Mouse (Mus musculus) CH12.LX (cell line): ENCODE data around the gene E130114P18Rik. TPM values are rescaled to one million over a fixed set of nuclear protein-coding genes. Genes with fewer than 3 reads are reported as not detected.

ENCODE experiments used
- DNase-seq: peaks from one replicate; pipeline ENCODE4 v3.0.0-alpha.2; 2013; ENCODE audit errors: extremely low read depth
- H3K27ac ChIP-seq: 2 replicates; pipeline ENCODE4 v1.5.1; 2012; ENCODE audit warnings: low read depth, mild to moderate bottlenecking, control low read depth, moderate library complexity; ENCODE audit not compliant: insufficient read depth
- H3K27me3 ChIP-seq: replicated peaks from 2 replicates; pipeline ENCODE3; 2012; ENCODE audit warnings: inconsistent platforms
- H3K36me3 ChIP-seq, 2 experiments: replicated peaks in 1 of 2; 2 replicates each; pipeline versions ENCODE3 to v1.6.1; 2012; ENCODE audit warnings: inconsistent platforms in 1 of 2, low read length in 1 of 2, mild to moderate bottlenecking in 1 of 2, mixed read lengths in 1 of 2, moderate library complexity in 1 of 2; ENCODE audit not compliant: control insufficient read depth in 1 of 2, insufficient read depth in 1 of 2
- H3K4me1 ChIP-seq, 2 experiments: 2 replicates each; pipeline ENCODE4 v1.6.1; 2012; ENCODE audit warnings: inconsistent platforms in 1 of 2, moderate library complexity in 1 of 2; ENCODE audit not compliant: insufficient read depth in 2 of 2, control insufficient read depth in 1 of 2
- H3K4me2 ChIP-seq: 2 replicates; pipeline ENCODE4 v1.6.1; 2012; ENCODE audit warnings: low read depth, mild to moderate bottlenecking, control low read depth; ENCODE audit not compliant: poor library complexity, insufficient read depth, severe bottlenecking
- H3K4me3 ChIP-seq, 3 experiments: fragments of 150-350 bp in 1 of 3; sonication (generic) in 1 of 3; replicated peaks in 1 of 3; 2 replicates each; pipeline versions ENCODE3 to v1.5.1; 2011 to 2012; ENCODE audit warnings: low read depth in 2 of 3, low read length in 2 of 3, mild to moderate bottlenecking in 2 of 3, moderate library complexity in 2 of 3, control low read depth in 1 of 3, improper control_type of control experiment in 1 of 3, inconsistent platforms in 1 of 3, mixed read lengths in 1 of 3; ENCODE audit not compliant: poor library complexity in 1 of 3
- H3K79me2 ChIP-seq: replicated peaks from 2 replicates; pipeline ENCODE4 v1.6.1; 2012; ENCODE audit warnings: mild to moderate bottlenecking, moderate library complexity; ENCODE audit not compliant: control insufficient read depth, poor library complexity, insufficient read depth, severe bottlenecking; ENCODE audit errors: extremely low read depth
- H3K9ac ChIP-seq: 2 replicates; pipeline ENCODE4 v1.6.1; 2012; ENCODE audit warnings: low read depth, mild to moderate bottlenecking, control low read depth, moderate library complexity; ENCODE audit not compliant: insufficient read depth
- H3K9me3 ChIP-seq: replicated peaks from 2 replicates; pipeline ENCODE3; 2012; ENCODE audit warnings: low read length, inconsistent platforms, mixed read lengths
- BHLHE40 ChIP-seq: IDR thresholded peaks from 2 replicates; pipeline ENCODE4 v1.6.1; 2011; ENCODE audit warnings: mild to moderate bottlenecking, low read depth, low read length, improper control_type of control experiment
- CHD1 ChIP-seq: IDR thresholded peaks from 2 replicates; pipeline ENCODE4 v1.6.1; 2012; ENCODE audit warnings: low read depth, low read length, improper control_type of control experiment, inconsistent platforms
- CHD2 ChIP-seq: IDR thresholded peaks from 2 replicates; pipeline ENCODE4 v1.6.1; 2011; ENCODE audit warnings: low read length, improper control_type of control experiment
- CTCF ChIP-seq, 2 experiments: IDR thresholded peaks in 1 of 2; conservative IDR thresholded peaks in 1 of 2; 2 replicates each; pipeline ENCODE4 v1.5.1; 2011 to 2012; ENCODE audit warnings: low read depth in 2 of 2, low read length in 2 of 2, improper control_type of control experiment in 1 of 2, inconsistent platforms in 1 of 2, mild to moderate bottlenecking in 1 of 2, moderate library complexity in 1 of 2
- E2F4 ChIP-seq: IDR thresholded peaks from 2 replicates; pipeline ENCODE4 v1.6.1; 2011; ENCODE audit warnings: low read depth, low read length, improper control_type of control experiment; ENCODE audit not compliant: insufficient replicate concordance
- EP300 ChIP-seq: IDR thresholded peaks from 2 replicates; pipeline ENCODE4 v1.6.1; 2011; ENCODE audit warnings: low read length, improper control_type of control experiment
- ETS1 ChIP-seq: conservative IDR thresholded peaks from 2 replicates; pipeline ENCODE4 v1.6.1; 2012; ENCODE audit warnings: low read depth, mild to moderate bottlenecking, inconsistent platforms, low read length, improper control_type of control experiment, moderate library complexity
- GABPA ChIP-seq: IDR thresholded peaks from 2 replicates; pipeline ENCODE4 v1.6.1; 2012; ENCODE audit warnings: low read depth, low read length, improper control_type of control experiment, inconsistent platforms; ENCODE audit not compliant: insufficient replicate concordance
- IRF4 ChIP-seq: IDR thresholded peaks from 2 replicates; pipeline ENCODE4 v1.6.1; 2014; ENCODE audit warnings: low read depth, mild to moderate bottlenecking, inconsistent platforms, low read length, improper control_type of control experiment
- JUN ChIP-seq: IDR thresholded peaks from 2 replicates; pipeline ENCODE4 v1.6.1; 2011; ENCODE audit warnings: low read depth, mild to moderate bottlenecking, low read length, improper control_type of control experiment, moderate library complexity; ENCODE audit not compliant: insufficient read depth
- JUND ChIP-seq: conservative IDR thresholded peaks from 2 replicates; pipeline ENCODE4 v1.6.1; 2011; ENCODE audit warnings: low read depth, low read length, improper control_type of control experiment
- KAT2A ChIP-seq: IDR thresholded peaks from 2 replicates; pipeline ENCODE4 v1.6.1; 2012; ENCODE audit warnings: low read length, improper control_type of control experiment, inconsistent platforms; ENCODE audit not compliant: insufficient replicate concordance
- MAFK ChIP-seq: IDR thresholded peaks from 2 replicates; pipeline ENCODE4 v1.6.1; 2011; ENCODE audit warnings: low read length, improper control_type of control experiment; ENCODE audit not compliant: insufficient replicate concordance
- MEF2A ChIP-seq: IDR thresholded peaks from 2 replicates; pipeline ENCODE4 v1.6.1; 2014; ENCODE audit warnings: low read depth, mild to moderate bottlenecking, inconsistent platforms, low read length, improper control_type of control experiment, borderline replicate concordance
- MXI1 ChIP-seq: IDR thresholded peaks from 2 replicates; pipeline ENCODE4 v1.6.1; 2011; ENCODE audit warnings: mild to moderate bottlenecking, low read depth, low read length, improper control_type of control experiment
- MYC ChIP-seq: IDR thresholded peaks from 2 replicates; pipeline ENCODE4 v1.6.1; 2011; ENCODE audit warnings: low read depth, mild to moderate bottlenecking, improper control_type of control experiment, low read length
- NELFE ChIP-seq: IDR thresholded peaks from 2 replicates; pipeline ENCODE4 v1.6.1; 2011; ENCODE audit warnings: low read depth, low read length, improper control_type of control experiment
- RAD21 ChIP-seq: IDR thresholded peaks from 2 replicates; pipeline ENCODE4 v1.6.1; 2011; ENCODE audit warnings: low read depth, mild to moderate bottlenecking, low read length, improper control_type of control experiment, moderate library complexity
- RCOR1 ChIP-seq: conservative IDR thresholded peaks from 2 replicates; pipeline ENCODE4 v1.6.1; 2012; ENCODE audit warnings: low read depth, mild to moderate bottlenecking, inconsistent platforms, low read length, improper control_type of control experiment
- SIN3A ChIP-seq: IDR thresholded peaks from 2 replicates; pipeline ENCODE4 v1.6.1; 2012; ENCODE audit warnings: low read length, improper control_type of control experiment, inconsistent platforms
- SMC3 ChIP-seq: IDR thresholded peaks from 2 replicates; pipeline ENCODE4 v1.6.1; 2011; ENCODE audit warnings: low read depth, low read length, improper control_type of control experiment
- TBP ChIP-seq: conservative IDR thresholded peaks from 2 replicates; pipeline ENCODE4 v1.6.1; 2011; ENCODE audit warnings: low read depth, low read length, improper control_type of control experiment
- UBTF ChIP-seq: IDR thresholded peaks from 2 replicates; pipeline ENCODE4 v1.6.1; 2012; ENCODE audit warnings: low read depth, mild to moderate bottlenecking, inconsistent platforms, low read length, improper control_type of control experiment, moderate library complexity
- USF1 ChIP-seq: IDR thresholded peaks from 2 replicates; pipeline ENCODE4 v1.6.1; 2014; ENCODE audit warnings: low read depth, mild to moderate bottlenecking, inconsistent platforms, low read length, improper control_type of control experiment
- ZC3H11A ChIP-seq: IDR thresholded peaks from 2 replicates; pipeline ENCODE4 v1.6.1; 2012; ENCODE audit warnings: low read depth, mild to moderate bottlenecking, inconsistent platforms, low read length, improper control_type of control experiment
- ZMIZ1 ChIP-seq: IDR thresholded peaks from 2 replicates; pipeline ENCODE4 v1.6.1; 2012; ENCODE audit warnings: low read depth, mild to moderate bottlenecking, inconsistent platforms, low read length, improper control_type of control experiment
- ZNF384 ChIP-seq: IDR thresholded peaks from 2 replicates; pipeline ENCODE4 v1.6.1; 2012; ENCODE audit warnings: low read depth, low read length, improper control_type of control experiment, inconsistent platforms
- dilution Hi-C: fragments of 300-500 bp; cut with MboI; formaldehyde crosslinking; loops from 2 replicates; pipeline ENCODE4 v1.14.3; 2020; ENCODE audit warnings: low sequenced_read_pairs; ENCODE audit not compliant: extremely low pct_unique_long_range_greater_than_20kb, extremely low pct_ligation_motif_present
- in situ Hi-C: fragments of 300-500 bp; cut with MboI; formaldehyde crosslinking; loops from 3 replicates; pipeline ENCODE4 v1.14.3; 2019; ENCODE audit warnings: low sequenced_read_pairs, low pct_ligation_motif_present, low pct_unique_long_range_greater_than_20kb, mixed read lengths
- polyA plus RNA-seq: library from polyadenylated mRNA; unstranded; fragments of >175 nt; gene quantifications from 2 replicates; pipeline ENCODE4 v1.2.1, GENCODE M21; 2012; ENCODE audit warnings: low read depth; ENCODE audit not compliant: insufficient read length
- total RNA-seq, 2 experiments: library from RNA; depleted of rRNA; stranded (reverse); fragments of 300-350 nt in 1 of 2; fragments of >200 nt in 1 of 2; gene quantifications; 2 replicates each; pipeline ENCODE4 v1.2.3; 2012 to 2014

Gene E130114P18Rik
- total and polyA plus RNA-seq, 3 experiments: not detected

- Histone ChIP-seq H3K36me3 (no peaks in the 10 kb centered on the region), H3K4me3 (no peak overlapping the region), H3K27me3 (no peaks in the 10 kb centered on the region), H3K9ac (no peak overlapping the region), H3K4me1 (no peaks in the 10 kb centered on the region), H3K79me2 (no peaks in the 10 kb centered on the region), H3K9me3 (peaks cover 55% of the 10 kb centered on the region), H3K4me2 (no peak overlapping the region), H3K27ac (no peak overlapping the region)
- dilution Hi-C loops (no loop called here), in situ Hi-C loops (no loop called here)
- TF ChIP-seq CHD1 (no peak), MEF2A (no peak), IRF4 (no peak), ZC3H11A (no peak), RCOR1 (no peak), MAFK (no peak), CTCF (conservative IDR thresholded peaks at IDR 0.05 in 1 of 2, IDR thresholded peaks at IDR 0.05 in 1 of 2; ENCODE audit: low read depth in 2 of 2, low read length in 2 of 2) (no peak), MYC (no peak), ETS1 (no peak), GABPA (no peak), ZMIZ1 (no peak), JUN (no peak), USF1 (no peak), E2F4 (no peak)
- no peak for DNase-seq
Observed at GRCm38 (mm10) chr4:97780666-97781435, 3.0 kb upstream of the E130114P18Rik start.

GRCm38 (mm10) chr4:97780024-97780423, 2.1 kb upstream of the E130114P18Rik start:
- no peak overlapping the region for H3K27ac ChIP-seq
- peaks cover 52% of the 10 kb centered on the region for H3K9me3 ChIP-seq
- no peaks in the 10 kb centered on the region for H3K79me2 ChIP-seq
- no peaks in the 10 kb centered on the region for H3K27me3 ChIP-seq
- H3K4me1 ChIP-seq: no peaks in the 10 kb centered on the region
- H3K36me3 ChIP-seq: no peaks in the 10 kb centered on the region
- TF ChIP-seq UBTF (no peak), IRF4 (no peak), ZNF384 (no peak), TBP (no peak), KAT2A (no peak), EP300 (no peak), MXI1 (no peak), RAD21 (no peak), CHD2 (no peak), ZMIZ1 (no peak), NELFE (no peak), JUN (no peak), ZC3H11A (no peak), BHLHE40 (no peak), MYC (no peak), GABPA (no peak), JUND (no peak), SMC3 (no peak), SIN3A (no peak)
- in situ Hi-C loops: no loop called here
- dilution Hi-C loops: no loop called here
- H3K4me2 ChIP-seq: no peak overlapping the region
- no peak for DNase-seq
- no peak overlapping the region for H3K4me3 ChIP-seq
- no peak overlapping the region for H3K9ac ChIP-seq
